Mouse (Mus musculus): ENCODE data around the gene Irx4. TPM values are rescaled to one million over a fixed set of nuclear protein-coding genes. Genes with fewer than 3 reads are reported as not detected.

The Irx4 gene
- not detected for total RNA-seq (2021)
- long read RNA-seq, experiment 1, result 0 reads
- long read RNA-seq, experiment 2, result 0 reads

DNA sequence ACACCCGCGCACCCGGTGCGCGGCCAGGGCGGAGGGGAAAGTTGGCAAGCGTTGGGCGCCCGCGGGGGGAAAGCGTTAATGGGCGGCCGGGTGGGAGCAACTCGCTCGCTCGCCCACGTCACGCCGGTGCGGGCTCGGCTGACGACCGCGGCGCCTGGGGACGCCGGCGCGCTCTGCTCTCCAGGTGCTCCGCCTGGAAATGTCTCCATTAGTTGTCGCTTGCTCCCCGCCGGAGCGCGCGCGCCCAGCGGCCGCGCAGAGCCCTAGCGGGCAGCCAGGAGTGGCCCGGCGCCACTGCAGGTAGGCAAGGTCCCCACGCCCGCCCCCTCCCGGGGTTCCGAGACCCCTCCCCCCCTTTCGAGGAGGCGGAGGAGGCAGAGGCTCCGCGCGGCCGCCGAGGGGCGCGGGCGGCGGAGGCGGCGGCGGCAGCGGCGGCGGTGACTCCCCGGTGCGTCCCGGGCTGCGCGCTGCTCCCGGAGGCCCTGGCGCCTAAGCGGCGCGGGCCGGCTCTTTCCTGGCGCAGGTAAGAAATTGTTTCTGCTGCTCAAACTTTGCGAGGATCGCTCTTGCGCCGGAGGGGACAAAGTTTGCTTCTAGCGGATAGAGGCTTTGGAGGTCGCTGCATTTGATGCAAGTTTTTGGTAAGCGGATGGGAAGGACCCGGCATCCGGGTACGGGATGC, at the start of gene Irx4:
Gene Irx4 (plus strand): TSS at position 126 of the 682 bp plus-strand sequence.
- intact Hi-C loops (cut with DNase I), result loop anchor here (5.0 kb wide), 2 partner anchors 633 to 968 kb away; partner anchors contain the start of gene Irx2
- no peak for DNase-seq (ENCODE audit: low spot score in 2 of 2)

DNA sequence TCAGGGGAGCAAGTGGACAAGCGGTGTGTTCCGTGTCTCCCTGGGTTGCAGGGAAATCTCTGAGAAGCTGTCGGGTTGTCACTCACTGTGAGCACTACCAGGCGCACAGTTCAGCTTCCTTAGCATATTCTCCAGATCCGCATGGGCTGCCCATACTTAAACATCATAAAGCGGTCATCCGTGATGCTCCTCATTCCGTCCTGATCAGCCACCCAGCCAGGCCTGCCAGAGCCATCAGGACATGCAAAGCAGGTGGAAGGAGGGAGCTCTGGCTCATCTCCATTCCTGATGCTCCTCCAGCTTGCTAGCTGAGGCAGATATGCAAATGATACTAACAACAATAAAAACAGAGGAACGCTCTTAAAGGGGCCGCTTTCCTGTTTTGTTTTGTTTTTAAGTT, 46.0 kb upstream of the Irx4 start:
- intact Hi-C loops (cut with DNase I), result no loop called here
- no peak for DNase-seq (ENCODE audit: low spot score in 2 of 2)

DNA sequence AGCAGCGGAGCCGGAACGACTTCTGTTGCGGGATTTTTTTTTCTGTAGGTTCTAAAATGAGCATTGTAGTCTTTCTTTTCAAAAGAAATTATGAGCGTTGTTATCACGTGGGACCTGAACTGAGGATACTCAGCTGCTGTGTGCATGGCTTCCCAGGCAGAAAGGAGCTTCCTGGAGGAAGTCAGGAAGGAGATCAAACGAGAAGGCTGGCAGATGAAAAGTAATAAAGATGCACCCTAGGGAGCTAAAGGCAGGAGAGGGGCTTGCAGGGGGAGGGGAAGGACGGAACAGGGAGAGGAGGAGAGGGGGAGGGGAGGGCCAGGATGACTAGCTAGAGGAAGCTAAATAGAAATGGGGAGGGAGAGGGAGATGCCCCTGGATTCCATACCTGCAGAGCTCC, 23.8 kb upstream of the Irx4 start:
- intact Hi-C loops (cut with DNase I), result no loop called here

DNA sequence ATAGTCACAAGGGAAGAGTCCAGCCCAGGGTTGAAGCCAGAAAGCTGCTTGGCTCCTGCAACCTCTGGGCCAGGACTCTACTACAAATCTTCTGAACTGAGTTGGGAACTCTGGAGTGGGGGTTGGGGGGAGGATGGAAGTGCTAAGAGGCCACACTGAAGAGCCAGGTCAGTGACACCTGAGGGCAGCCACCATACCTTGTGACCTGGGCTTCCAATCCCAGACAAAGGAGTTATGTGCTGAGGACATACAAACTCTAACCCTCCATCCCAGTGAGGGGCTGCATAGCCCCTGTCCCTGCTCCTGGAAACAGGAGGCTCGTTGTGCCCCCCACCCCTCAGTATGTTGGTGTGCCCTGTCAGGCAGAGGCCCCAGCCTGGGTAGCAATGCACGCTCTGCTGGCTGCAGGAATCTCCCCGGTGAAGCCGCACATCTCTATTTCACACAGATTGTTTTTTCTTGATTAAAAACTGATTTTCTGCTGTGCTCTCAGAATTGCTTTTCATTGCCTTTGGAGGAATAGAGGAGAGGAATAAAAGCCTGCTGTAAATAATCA, 21.0 kb upstream of the Irx4 start:
- intact Hi-C loops (cut with DNase I), result no loop called here

More for the DNA sequence above, 23.8 kb upstream of the Irx4 start:
- no peak for DNase-seq (ENCODE audit: low spot score in 2 of 2)

DNA sequence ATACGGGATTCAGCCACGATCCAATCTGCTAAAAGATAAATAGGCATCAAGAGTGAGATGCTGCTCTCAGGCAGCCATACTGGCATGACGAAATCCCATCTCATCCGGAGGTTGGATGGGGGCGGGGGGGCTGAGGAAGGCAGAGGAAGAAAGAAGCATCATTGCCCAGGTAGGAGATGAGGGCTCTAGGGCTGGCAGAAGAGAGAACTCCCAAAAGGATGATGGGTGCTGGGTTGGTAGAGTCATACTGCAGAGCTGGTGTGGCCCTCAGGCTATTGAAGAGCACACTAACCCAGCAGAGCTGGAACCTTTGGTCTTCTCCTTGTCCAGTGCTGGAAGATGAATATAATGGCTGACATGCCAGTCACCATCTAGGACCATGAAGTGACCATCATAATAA, 17.7 kb upstream of the Irx4 start:
- intact Hi-C loops (cut with DNase I), result no loop called here

More for the DNA sequence above, 21.0 kb upstream of the Irx4 start:
- no peak for DNase-seq (ENCODE audit: low spot score in 2 of 2)

DNA sequence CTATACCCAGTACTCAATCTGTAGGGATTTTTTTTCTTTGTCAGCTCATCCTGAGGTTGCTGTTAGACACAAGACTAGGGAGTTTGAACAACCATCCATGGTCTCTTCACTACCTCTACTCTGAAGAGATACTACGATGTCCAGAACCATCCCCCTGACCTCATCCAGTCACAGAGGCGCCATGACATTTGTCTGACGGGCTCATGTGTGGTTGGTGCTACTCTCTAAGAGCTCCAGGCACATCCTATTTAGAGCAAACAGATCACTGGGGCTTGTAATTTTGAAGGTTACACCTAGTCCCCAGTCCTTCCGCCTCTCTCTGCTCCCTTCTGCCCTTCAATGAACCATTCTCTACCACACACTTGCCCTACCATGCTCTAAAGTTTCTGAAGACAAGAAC, 13.3 kb upstream of the Irx4 start:
- DNase-seq (ENCODE audit: low spot score in 2 of 2), result no peak
- intact Hi-C loops (cut with DNase I), result no loop called here

More for the DNA sequence above, 17.7 kb upstream of the Irx4 start:
- DNase-seq (ENCODE audit: low spot score in 2 of 2), result no peak

DNA sequence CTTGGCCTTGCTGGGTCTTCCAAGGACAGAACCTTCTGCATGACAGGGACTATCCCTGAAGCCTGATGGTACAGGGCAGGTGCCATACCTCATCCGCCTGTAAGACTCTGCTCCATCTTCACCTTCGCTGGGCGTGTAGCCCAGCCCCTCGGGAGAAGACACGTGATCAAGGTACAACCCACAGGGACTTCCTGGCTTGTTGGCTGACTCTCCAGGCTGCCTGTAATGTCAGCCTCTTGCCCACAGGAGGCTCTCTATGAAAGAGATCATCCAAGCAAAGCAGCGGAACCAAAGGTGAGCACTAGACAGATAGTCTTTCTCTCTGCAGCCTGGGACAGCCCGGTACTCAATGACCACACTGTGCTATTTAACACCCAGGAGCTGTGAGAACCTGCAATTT, 9.1 kb upstream of the Irx4 start:
- no peak for DNase-seq (ENCODE audit: low spot score in 2 of 2)
- intact Hi-C loops (cut with DNase I), result no loop called here

DNA sequence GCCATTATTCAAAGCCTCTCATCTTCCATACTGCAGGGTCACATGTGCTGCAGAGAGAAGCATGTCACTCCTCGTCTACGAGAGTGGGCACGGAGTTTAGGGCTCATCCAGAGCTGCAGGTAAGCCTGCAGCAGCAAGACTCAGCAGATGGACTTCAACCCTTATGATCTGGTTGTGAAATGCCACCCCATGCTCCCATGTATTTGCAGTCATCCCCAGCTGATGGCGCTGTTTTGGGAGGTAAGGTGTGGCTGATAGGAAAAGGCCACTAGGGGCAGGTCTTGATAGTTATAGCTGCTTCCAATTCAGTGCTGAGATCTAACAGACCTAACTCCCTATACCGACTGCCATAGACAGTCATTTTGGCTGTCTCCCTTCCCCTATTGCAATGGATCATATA, 8.3 kb upstream of the Irx4 start:
- intact Hi-C loops (cut with DNase I), result no loop called here
- no peak for DNase-seq (ENCODE audit: low spot score in 2 of 2)

DNA sequence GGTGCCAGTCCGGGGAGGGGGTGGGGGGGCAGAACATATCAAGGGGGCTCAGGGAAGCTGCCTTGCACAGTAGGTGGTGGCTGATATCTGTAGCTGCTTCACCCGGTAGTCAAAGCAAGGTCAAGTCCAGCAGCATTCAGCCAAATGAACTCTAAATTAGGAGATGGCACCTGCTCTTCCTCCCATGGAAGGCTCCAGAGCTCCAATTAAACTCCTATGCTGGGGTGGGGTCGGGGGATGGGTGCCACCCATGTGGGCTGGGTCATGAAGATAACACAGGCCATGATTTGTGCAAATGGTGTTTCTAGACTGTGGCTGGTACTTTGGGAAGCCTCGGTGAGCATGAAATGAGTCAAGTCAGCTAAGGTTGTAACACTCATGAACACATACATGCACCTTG, 1.9 kb upstream of the Irx4 start:
- no peak for DNase-seq (ENCODE audit: low spot score in 2 of 2)
- intact Hi-C loops (cut with DNase I), result no loop called here

DNA sequence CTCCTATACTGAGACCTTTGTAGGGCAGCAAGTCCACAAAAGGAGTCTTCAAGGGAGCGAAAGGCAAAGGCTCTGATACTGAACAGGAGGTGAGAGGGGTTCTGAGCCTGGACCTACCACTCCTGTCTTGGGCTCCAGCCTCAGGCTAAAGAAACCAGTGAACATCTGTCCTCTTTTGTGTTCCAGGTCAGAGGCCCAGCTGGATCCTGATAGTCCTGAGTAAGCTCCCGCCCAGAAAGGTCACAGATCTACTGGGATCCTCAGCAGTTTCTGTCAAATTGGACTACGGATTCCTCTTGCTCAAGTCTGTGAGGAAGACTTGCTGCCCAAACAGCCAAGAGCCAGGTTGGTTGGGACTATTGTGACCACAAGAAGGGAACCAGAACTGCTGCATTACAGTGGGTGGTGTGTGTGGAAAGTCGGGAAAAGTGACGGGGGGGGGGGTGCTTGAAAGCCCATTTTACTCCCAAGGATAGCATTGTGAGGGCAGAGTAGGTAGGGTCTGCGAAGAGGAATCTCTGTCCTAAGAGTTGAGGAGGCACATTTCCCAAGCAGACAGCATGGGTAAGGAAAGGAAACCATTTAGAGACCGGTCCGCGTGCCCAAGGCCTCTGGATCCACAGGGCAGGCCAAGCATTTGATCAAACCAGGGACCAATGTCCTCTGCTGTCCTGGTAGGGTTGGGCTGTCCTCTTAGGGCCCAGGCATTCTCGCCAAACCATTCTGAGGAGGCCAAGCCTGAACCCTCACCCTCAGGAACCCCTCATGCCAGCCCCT, 514 bp upstream of the Irx4 start:
- intact Hi-C loops (cut with DNase I), result loop anchor here (5.0 kb wide), 2 partner anchors 632 to 967 kb away; partner anchors contain the start of gene Irx2
- DNase-seq (ENCODE audit: low spot score in 2 of 2), result no peak

DNA sequence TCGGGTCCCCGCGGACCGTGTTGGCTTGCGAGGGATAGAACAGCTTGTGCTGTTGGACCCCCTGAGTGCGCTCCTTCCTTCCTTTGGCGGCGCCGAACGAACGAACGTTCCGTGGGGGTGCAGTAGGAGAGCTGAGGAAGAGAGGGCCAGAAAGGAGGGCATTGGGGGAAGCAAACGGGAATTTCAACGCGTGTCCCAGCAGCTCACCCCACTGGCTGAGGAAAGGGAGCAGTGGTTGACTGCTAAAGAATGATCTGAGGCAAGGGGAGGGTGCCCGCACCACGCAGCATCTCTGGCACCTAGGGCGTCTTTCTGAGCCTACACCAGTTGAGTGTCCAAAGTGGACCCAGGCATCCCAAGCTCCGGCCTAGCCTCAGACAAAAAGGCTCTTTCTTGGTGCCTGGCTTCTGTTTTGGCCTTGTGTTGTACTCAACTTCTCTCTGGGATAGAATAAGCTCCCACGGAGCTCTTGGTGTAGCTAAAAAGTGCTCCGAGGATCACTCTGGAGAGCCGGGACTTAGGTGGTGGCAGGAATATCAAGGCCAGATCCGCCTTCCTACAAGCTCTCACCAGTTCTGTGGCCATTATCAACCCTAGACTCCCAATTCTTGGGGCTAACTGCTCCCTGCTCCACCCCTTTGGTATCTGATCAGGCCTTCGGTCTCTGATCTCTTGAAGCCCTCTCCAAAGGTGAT, 904 bp downstream of the Irx4 start:
- DNase-seq (ENCODE audit: low spot score in 2 of 2), result no peak
- intact Hi-C loops (cut with DNase I), result loop anchor here (5.0 kb wide), 2 partner anchors 634 to 969 kb away; partner anchors contain the start of gene Irx2

DNA sequence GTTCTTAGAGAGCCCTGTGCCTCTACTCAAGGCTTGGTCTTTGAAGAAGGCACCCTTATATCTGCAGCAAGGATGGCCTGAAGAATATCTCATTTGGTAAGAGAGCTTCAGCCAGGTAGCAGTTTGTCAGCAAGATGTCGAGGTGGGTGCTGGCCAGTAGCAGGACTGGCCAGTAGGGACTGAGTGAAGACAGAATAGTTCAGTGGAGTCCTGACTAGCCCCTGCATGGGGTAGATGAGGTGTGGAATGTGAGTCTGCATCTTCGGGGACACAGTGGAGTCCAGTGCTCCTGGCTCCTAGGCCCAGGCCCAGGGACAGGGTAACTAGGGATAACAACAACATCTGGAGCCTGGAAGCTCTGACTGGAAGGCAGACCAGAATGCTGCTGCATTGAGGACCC, 1.6 kb downstream of the Irx4 start:
- intact Hi-C loops (cut with DNase I), result loop anchor here (5.0 kb wide), 2 partner anchors 635 to 970 kb away; partner anchors contain the start of gene Irx2
- DNase-seq (ENCODE audit: low spot score in 2 of 2), result no peak

DNA sequence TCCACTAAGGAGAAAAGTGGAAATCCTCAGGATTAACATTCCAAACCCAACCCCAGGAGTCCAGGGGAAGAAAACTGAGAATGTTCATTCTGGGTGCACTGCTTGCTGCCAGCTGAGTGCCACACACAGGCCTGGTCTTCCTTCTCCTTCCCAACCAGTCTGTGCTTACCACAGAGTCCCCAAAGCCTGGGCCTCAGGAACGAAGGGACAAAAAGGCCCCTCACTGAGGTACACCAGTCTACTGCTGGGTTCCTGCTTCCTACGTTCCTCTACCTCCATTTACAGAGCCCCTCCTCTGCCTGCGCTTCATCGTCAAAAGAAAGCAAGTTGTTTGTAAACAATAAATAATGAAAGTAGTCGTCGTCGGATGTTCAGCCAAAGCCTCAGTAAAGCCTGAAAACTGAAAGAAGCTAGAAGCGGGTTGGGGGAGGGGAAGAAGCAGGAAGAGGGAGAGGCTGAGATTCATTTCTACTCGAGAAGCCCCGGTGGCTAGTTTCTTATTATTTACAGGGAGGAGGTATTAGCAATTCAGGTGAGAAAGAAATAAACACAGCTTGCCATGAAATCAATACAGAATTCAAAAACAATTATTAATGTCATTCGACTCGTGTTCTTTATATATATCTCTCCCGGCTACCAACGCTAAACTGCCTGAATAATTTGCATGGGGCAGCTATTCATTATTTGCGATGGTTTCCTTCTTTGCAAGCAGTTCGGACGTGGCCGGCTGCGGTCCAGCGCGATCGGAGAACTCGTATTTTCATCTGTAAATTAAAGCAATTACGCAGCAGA, 2.3 kb downstream of the Irx4 start:
- no peak for DNase-seq (ENCODE audit: low spot score in 2 of 2)
- intact Hi-C loops (cut with DNase I), result loop anchor here (5.0 kb wide), 2 partner anchors 635 to 970 kb away; partner anchors contain the start of gene Irx2

DNA sequence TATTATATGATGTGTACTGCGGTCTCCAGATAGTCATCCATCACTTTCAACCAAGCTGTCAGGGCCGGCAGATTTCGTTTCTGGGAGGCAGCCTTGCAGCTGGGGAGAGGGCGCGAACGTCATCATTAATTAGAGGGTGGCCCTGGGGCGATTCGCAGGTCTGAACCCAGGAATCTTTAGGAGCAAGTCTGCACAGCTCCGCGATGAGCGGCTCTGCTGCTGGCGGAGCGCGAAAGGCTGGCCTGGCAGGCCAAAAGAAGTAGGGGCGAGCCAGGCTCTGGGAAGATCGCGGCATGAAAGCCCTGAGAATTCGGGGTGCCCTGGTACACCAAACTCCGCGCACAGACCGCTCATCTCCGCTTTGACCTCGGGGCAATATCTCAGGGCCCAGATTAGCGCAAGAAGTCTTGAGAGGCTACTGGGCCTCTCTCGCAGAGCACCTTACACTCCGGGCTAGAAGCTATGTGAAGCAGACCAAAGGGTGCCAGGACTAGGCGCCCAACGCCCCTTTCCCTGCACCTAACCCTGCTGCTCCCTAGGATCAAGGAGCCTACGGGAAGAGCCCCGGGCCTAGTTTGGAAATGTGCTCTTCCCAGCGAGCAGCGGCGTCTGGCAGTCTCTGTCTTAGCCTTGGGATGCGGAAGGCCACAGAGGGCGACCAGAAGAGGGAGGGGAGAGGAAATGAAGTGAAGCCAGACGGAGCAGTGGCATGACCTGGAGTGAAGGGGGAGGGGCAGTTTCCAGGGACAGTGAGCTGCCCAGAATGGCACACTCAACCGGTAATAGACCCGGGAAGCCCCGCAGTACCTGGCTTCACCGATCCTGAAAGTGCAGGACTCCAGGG, 3.1 kb downstream of the Irx4 start:
- no peak for DNase-seq (ENCODE audit: low spot score in 2 of 2)
- intact Hi-C loops (cut with DNase I), result loop anchor here (5.0 kb wide), 2 partner anchors 636 to 971 kb away; partner anchors contain the start of gene Irx2

DNA sequence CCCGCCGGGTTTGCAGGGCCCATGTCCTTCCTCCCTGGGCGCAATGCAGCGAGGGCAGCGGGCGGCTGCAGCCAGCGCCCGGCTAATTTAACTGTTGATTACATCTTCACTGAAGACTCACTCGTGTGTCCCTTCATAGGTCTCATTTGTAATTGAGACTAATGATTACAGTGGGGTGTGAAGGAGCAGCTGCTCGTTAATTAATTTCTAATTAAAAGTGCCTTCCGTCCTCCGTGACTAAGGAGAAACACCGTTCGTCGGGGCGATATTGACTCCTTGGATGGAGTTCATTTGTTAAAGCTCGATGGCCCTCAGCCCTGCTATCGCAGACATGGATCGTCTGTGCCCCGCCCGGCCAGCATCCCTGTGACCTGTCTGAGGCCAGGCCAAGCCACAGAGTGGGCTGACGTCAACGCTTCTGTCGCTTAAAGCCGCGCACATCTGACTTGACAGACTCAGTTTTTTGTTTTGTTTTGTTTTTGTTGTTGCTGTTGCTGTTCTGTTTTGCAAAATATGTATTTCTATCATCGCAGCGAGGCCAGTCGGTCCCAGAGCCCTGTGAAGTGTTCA, 4.0 kb downstream of the Irx4 start:
- intact Hi-C loops (cut with DNase I), result loop anchor here (5.0 kb wide), 2 partner anchors 637 to 972 kb away; partner anchors contain the start of gene Irx2
- DNase-seq (ENCODE audit: low spot score in 2 of 2), result no peak

DNA sequence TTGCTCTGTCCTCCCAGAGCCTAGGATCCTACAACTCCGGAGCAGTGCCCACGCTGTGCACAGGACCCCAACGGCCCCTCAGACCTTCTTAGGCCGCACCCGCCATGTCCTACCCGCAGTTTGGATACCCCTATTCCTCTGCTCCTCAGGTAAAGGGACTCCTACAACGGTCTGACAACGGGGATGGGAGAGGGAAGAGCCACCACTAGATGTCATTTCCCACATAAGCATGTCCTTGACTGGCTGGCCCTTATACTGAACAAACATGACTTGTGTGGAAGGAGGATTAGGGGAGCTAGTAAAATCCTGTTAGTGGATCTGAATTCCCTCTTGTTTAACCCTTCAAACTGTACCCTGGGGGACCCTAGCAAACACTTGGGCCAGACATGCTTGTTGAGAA, 4.6 kb downstream of the Irx4 start:
- intact Hi-C loops (cut with DNase I), result loop anchor here (5.0 kb wide), 2 partner anchors 638 to 973 kb away; partner anchors contain the start of gene Irx2
- no peak for DNase-seq (ENCODE audit: low spot score in 2 of 2)

DNA sequence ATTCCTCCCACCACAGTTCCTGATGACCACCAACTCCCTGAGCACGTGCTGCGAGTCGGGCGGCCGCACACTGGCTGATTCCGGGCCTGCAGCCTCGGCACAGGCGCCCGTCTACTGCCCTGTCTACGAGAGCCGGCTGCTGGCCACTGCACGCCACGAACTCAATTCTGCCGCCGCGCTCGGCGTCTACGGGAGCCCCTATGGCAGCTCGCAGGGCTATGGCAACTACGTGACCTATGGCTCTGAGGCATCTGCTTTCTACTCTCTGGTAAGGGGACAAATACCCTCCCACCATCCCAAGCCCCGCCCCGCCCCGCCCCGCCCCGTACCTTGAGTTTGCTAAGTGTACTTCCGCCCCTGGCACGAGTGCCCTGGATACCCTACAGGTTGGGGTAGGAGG, 5.2 kb downstream of the Irx4 start:
- no peak for DNase-seq (ENCODE audit: low spot score in 2 of 2)
- intact Hi-C loops (cut with DNase I), result no loop called here

DNA sequence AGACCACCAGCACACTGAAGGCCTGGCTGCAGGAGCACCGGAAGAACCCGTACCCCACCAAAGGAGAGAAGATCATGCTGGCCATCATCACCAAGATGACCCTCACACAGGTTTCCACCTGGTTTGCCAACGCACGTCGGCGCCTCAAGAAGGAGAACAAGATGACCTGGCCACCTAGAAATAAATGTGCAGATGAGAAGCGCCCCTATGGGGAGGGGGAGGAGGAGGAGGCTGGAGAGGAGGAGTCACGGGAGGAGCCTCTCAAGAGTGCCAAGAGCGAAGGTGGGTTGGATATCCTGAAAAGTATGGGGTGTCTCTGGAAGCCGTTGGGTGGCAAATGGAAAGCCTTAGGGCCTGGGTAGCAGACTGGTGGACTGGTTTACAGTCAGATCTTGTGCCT, 7.3 kb downstream of the Irx4 start:
- no peak for DNase-seq (ENCODE audit: low spot score in 2 of 2)
- intact Hi-C loops (cut with DNase I), result no loop called here

All from left cerebral cortex, postnatal 14 days (tissue).